Mouse (Mus musculus) E14TG2a.4 (cell line): ENCODE measurements around the gene Slc25a3.

Experiments
- CTCF ChIP-seq: conservative IDR thresholded peaks from 2 replicates; pipeline ENCODE4 v1.5.1; 2014; ENCODE audit warnings: low read length
- NANOG ChIP-seq: IDR thresholded peaks from 2 replicates; pipeline ENCODE4 v1.6.1; 2014; ENCODE audit warnings: borderline replicate concordance, low read length, mixed read lengths

DNA sequence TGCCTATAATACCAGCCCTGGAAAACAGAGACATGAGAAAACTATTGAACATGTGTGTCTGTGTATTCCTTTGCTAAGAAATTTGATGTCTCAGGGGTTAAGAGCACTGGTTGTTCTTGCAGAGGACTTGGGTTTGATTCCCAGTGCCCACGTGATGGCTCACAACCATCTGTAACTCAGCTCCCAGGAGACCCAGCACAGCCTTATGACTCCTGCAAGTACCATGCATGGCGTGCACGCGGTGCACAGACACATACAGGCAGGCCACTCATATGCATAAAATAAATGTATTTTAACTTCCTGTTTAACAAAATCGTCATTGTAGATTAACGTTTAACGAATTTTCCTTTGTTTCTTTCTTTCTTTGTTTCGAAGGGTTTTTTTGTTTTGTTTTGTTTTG lies 25.8 kb downstream of the Slc25a3 start:
- TF ChIP-seq CTCF (no peak), NANOG (no peak)
